Mouse (Mus musculus) erythroblast, embryonic 14.5 days (primary cell): ENCODE measurements around the gene Stam.

ENCODE experiments used
- GATA1 ChIP-seq: IDR thresholded peaks from 2 replicates; pipeline ENCODE4 v1.6.1; 2012; ENCODE audit warnings: low read length, inconsistent platforms, mixed read lengths
- TAL1 ChIP-seq: IDR thresholded peaks from 3 replicates; pipeline ENCODE4 v1.6.1; 2012; ENCODE audit warnings: low read length, inconsistent platforms, mixed read lengths

DNA sequence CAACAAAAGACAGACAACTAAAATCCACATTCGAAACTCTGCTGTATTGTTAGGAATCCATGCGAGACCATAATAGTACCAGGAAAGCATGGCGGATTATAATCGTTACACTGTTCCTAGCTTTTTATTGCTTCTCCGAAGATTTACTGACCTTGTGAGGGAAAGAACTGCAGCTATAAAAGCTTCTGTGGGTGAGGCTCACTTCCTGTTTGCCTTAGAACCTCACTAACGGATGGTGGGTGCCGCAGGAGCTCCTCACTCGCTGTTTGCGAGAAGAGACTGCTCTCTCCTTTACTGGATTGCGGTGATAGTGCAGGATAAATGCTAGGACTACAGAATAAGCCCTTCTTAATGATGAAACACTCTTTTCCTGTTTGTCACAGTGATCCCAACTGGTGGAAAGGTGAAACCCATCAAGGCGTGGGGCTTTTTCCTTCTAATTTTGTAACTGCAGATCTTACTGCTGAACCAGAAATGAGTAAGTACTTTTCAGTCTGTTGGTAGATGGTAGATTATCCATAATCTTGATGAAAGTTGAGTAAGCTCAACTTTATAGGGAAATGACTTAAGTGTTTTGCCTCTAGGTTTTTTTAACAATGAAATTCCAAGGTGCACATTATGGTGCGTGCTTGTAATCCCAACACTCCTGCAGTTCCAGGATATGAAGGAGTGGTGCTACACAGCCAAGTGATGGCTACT is 56.9 kb downstream of the Stam start:
- TF ChIP-seq GATA1 = no peak
- TF ChIP-seq TAL1 = no peak
